Mouse (Mus musculus): ENCODE results near the gene Cops3. TPM values are rescaled to one million over a fixed set of nuclear protein-coding genes. Genes with fewer than 3 reads are reported as not detected.

The Cops3 gene
- polyA plus RNA-seq, 1 experiment from 2014 or later: 213 TPM

DNA sequence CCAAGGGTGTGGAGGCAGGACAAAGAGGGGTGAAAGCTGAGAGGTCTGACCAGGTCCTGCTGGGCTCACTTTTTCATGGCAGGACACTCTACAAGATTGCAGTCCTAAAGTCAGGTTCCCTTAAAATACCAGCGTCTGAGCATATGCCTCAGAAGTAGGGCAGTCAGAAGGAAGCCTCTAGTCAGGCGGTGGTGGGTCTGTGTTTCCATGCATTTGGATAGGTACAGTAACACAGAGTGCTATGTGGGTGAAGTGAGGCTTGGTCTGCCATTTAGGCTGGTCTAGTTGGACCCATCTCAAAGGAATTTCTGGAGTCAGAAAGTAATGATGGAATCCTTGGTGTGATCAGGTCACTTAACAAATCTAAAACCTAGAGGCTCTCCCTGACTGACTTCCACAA, 70.3 kb downstream of the Cops3 start:
- WGBS: 89% methylated on average over 2 of the region's 2 CpGs
- no peak for ATAC-seq (ENCODE audit: low FRiP score, low TSS enrichment)
- Histone ChIP-seq H3K4me1 (ENCODE audit: control insufficient read depth, insufficient read depth, low read length) (no peaks in the 10 kb centered on the region), H3K4me3 (replicated peaks; ENCODE audit: low read depth, low read length) (no peak overlapping the region), H3K9me3 (ENCODE audit: control insufficient read depth, low read length) (no peaks in the 10 kb centered on the region), H3K9ac (replicated peaks; ENCODE audit: low read length) (no peak overlapping the region), H3K27ac (replicated peaks; ENCODE audit: low read depth, low read length) (no peak overlapping the region), H3K27me3 (ENCODE audit: control insufficient read depth, insufficient read depth, low read length) (no peaks in the 10 kb centered on the region), H3K36me3 (ENCODE audit: control insufficient read depth, insufficient read depth, low read length) (peaks cover 96% of the 10 kb centered on the region), H3K4me2 (ENCODE audit: low read length) (no peak overlapping the region)
- no peak for DNase-seq

Other genes starting within 250 kb of the Cops3 start
- gene Olfr223, start 246.5 kb downstream of the Cops3 start, polyA plus RNA-seq (2014; fragmentation: Nextera tagmentation; extraction: Ambion mirVana): not detected in 2 replicates
- gene Mprip, start 178.5 kb downstream of the Cops3 start, polyA plus RNA-seq (2014; fragmentation: Nextera tagmentation; extraction: Ambion mirVana): 62.6 and 68.7 TPM in 2 replicates
- 3.0 and 5.4 TPM in 2 replicates for gene Pld6, start 52.2 kb downstream of the Cops3 start, polyA plus RNA-seq (2014; fragmentation: Nextera tagmentation; extraction: Ambion mirVana)
- 35.9 and 41.1 TPM in 2 replicates for gene Flcn, start 29.8 kb downstream of the Cops3 start, polyA plus RNA-seq (2014; fragmentation: Nextera tagmentation; extraction: Ambion mirVana)
- 68.2 and 73.5 TPM in 2 replicates for gene Nt5m, start 391 bp downstream of the Cops3 start, polyA plus RNA-seq (2014; fragmentation: Nextera tagmentation; extraction: Ambion mirVana)
- 30.7 and 31.4 TPM in 2 replicates for gene Med9, start 108.4 kb upstream of the Cops3 start, polyA plus RNA-seq (2014; fragmentation: Nextera tagmentation; extraction: Ambion mirVana)
- 0.51 and 1.0 TPM in 2 replicates for gene Rasd1, start 125.1 kb upstream of the Cops3 start, polyA plus RNA-seq (2014; fragmentation: Nextera tagmentation; extraction: Ambion mirVana)
- 6.0 and 8.3 TPM in 2 replicates for gene Pemt, start 206.7 kb upstream of the Cops3 start, polyA plus RNA-seq (2014; fragmentation: Nextera tagmentation; extraction: Ambion mirVana)

All from midbrain, embryonic 14.5 days (tissue).